Mouse (Mus musculus) embryonic fibroblast, embryonic 13.5 days (primary cell): ENCODE measurements around the gene Ggct.

ENCODE experiments used
- CTCF ChIP-seq: IDR thresholded peaks from 2 replicates; pipeline ENCODE4 v1.5.1; 2011; ENCODE audit warnings: mild to moderate bottlenecking, control low read depth, low read length, moderate library complexity, borderline replicate concordance; ENCODE audit not compliant: insufficient read depth
- POLR2A ChIP-seq: IDR thresholded peaks from 2 replicates; pipeline ENCODE4 v1.6.1; 2011; ENCODE audit warnings: low read depth, mild to moderate bottlenecking, control low read depth, low read length, moderate library complexity

GRCm38 (mm10) chr6:54965234-54965633 is 27.5 kb downstream of the Ggct start:
- TF ChIP-seq CTCF, result no peak
- TF ChIP-seq POLR2A, result no peak
